Comparison of ENCODE assay signal across 20 mouse cellular contexts in the genomic region with DNA sequence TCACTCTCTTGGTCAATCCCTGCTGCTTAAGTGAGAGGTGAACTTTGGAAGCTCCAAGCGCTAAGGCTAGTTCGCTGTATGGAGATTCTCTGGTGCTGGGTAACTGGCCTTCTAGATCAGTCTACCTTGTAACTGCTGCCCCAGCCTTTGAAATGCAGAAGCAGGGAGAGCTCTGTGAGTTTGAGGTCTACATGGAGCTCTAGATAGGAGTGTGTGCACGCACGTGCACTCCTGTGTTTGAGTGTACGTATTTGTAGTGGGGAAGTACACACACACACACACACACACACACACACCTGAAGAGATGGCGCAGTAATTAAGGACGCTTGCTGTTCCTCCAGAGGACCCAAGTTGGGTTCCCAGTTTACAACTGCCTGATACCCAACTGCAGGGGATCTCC. TPM values are rescaled to one million over a fixed set of nuclear protein-coding genes. Genes with fewer than 3 reads are reported as not detected.
"Had no signal": no experiment of that assay in that cellular context is flagged by ENCODE, and none has a peak within 500 bp of the region (broad histone marks: within the 10 kb centered on the region; RNA-seq: fewer than 3 reads in every experiment).

No protein-coding gene starts in this region.

- H3K4me3 ChIP-seq: lung, embryonic 15.5 days; midbrain, embryonic 13.5 days; midbrain, embryonic 15.5 days; neural tube, embryonic 12.5 days; stomach, embryonic 15.5 days had no signal

- DNase-seq: liver, postnatal 0 days; lung, adult 2 months; lung, postnatal 14 days; lung, postnatal 36 days; right cerebral cortex, postnatal 14 days; thymus, postnatal 14 days; thymus, postnatal 36 days had no signal

- H3K4me1 ChIP-seq: midbrain, embryonic 13.5 days; midbrain, embryonic 15.5 days; neural tube, embryonic 12.5 days; stomach, embryonic 15.5 days had no signal

- H3K9me3 ChIP-seq: lung, embryonic 15.5 days; megakaryocyte, embryonic 14.5 days; midbrain, embryonic 13.5 days; midbrain, embryonic 15.5 days; neural tube, embryonic 12.5 days; stomach, embryonic 15.5 days had no signal

- H3K9ac ChIP-seq: liver, postnatal 0 days; lung, embryonic 15.5 days; midbrain, embryonic 13.5 days; midbrain, embryonic 15.5 days; neural tube, embryonic 12.5 days; stomach, embryonic 15.5 days had no signal

- H3K27me3 ChIP-seq: lung, embryonic 15.5 days; megakaryocyte, embryonic 14.5 days; midbrain, embryonic 13.5 days; midbrain, embryonic 15.5 days; neural tube, embryonic 12.5 days; stomach, embryonic 15.5 days had no signal

- H3K4me2 ChIP-seq: lung, embryonic 15.5 days; midbrain, embryonic 11.5 days; midbrain, embryonic 13.5 days; midbrain, embryonic 15.5 days; neural tube, embryonic 12.5 days; stomach, embryonic 15.5 days had no signal

- ATAC-seq: liver, postnatal 0 days; lung, postnatal 0 days; midbrain, embryonic 13.5 days; midbrain, embryonic 15.5 days had no signal

- H3K27ac ChIP-seq: lung, embryonic 15.5 days; macrophage; midbrain, embryonic 13.5 days; midbrain, embryonic 15.5 days; neural tube, embryonic 12.5 days; stomach, embryonic 15.5 days; stomach, postnatal 0 days had no signal

RNA-seq across cellular contexts. Expression of a gene that starts 10.2 kb away (rescaled TPM):
- total RNA-seq: monocyte, adult 5-6 weeks; neutrophil, adult 5-6 weeks had no signal
- polyA plus RNA-seq: midbrain, embryonic 13.5 days; neural tube, embryonic 12.5 days; neural tube, embryonic 14.5 days; stomach, postnatal 0 days had no signal
